Mouse (Mus musculus) ES-Bruce4 (cell line): ENCODE results near the gene Gm10447. TPM values are rescaled to one million over a fixed set of nuclear protein-coding genes. Genes with fewer than 3 reads are reported as not detected.

Source experiments
- H3K27ac ChIP-seq: 2 replicates; pipeline ENCODE4 v1.5.1; 2012; ENCODE audit warnings: low read length, inconsistent platforms; ENCODE audit not compliant: insufficient read depth
- H3K27me3 ChIP-seq: 2 replicates; pipeline ENCODE4 v1.6.1; 2012; ENCODE audit warnings: mild to moderate bottlenecking, low read length, inconsistent platforms; ENCODE audit not compliant: control insufficient read depth, poor library complexity, insufficient read depth, severe bottlenecking
- H3K36me3 ChIP-seq: 2 replicates; pipeline ENCODE4 v1.6.1; 2012; ENCODE audit warnings: inconsistent platforms, mild to moderate bottlenecking, low read length, moderate library complexity; ENCODE audit not compliant: control insufficient read depth, poor library complexity, insufficient read depth, severe bottlenecking
- H3K4me1 ChIP-seq: one replicate; pipeline ENCODE4 v1.8.1; 2011; ENCODE audit warnings: low read length; ENCODE audit not compliant: control insufficient read depth, insufficient read depth
- H3K4me3 ChIP-seq: 2 replicates; pipeline ENCODE4 v1.5.1; 2011; ENCODE audit warnings: low read depth, mild to moderate bottlenecking, low read length
- H3K9ac ChIP-seq: 2 replicates; pipeline ENCODE4 v1.6.1; 2012; ENCODE audit warnings: low read depth, mild to moderate bottlenecking, inconsistent platforms; ENCODE audit not compliant: poor library complexity, severe bottlenecking
- H3K9me3 ChIP-seq: replicated peaks from 2 replicates; pipeline ENCODE4 v1.6.1; 2012; ENCODE audit warnings: mild to moderate bottlenecking, low read length, inconsistent platforms; ENCODE audit not compliant: control insufficient read depth, poor library complexity, insufficient read depth, severe bottlenecking
- CTCF ChIP-seq: IDR thresholded peaks from one replicate; pipeline ENCODE4 v1.8.1; 2011; ENCODE audit warnings: low read depth, low read length
- EP300 ChIP-seq: IDR thresholded peaks from 2 replicates; pipeline ENCODE4 v1.6.1; 2011; ENCODE audit warnings: low read depth, low read length; ENCODE audit not compliant: insufficient read depth
- POLR2A ChIP-seq: IDR thresholded peaks from one replicate; pipeline ENCODE4 v1.8.1; 2011; ENCODE audit warnings: low read length; ENCODE audit not compliant: insufficient read depth
- polyA plus RNA-seq: library from polyadenylated mRNA; stranded (reverse); fragments of >200 nt; gene quantifications from 2 replicates; pipeline ENCODE4 v1.2.4, GENCODE M21; 2011; ENCODE audit warnings: low read depth; ENCODE audit not compliant: missing spikeins, insufficient read depth, insufficient read length

Gm10447 gene
- polyA plus RNA-seq, 1 experiment: not detected

GRCm38 (mm10) chr11:53472709-53473108, 15.8 kb upstream of the Gm10447 start:
- Histone ChIP-seq H3K9ac (no peak overlapping the region), H3K4me1 (no peaks in the 10 kb centered on the region), H3K36me3 (no peaks in the 10 kb centered on the region), H3K9me3 (no peaks in the 10 kb centered on the region), H3K27me3 (0 out of 2 replicates have a peak, but pooled peaks cover 3% of the 10 kb centered on the region), H3K4me3 (no peak overlapping the region), H3K27ac (no peak overlapping the region)
- TF ChIP-seq POLR2A (no peak), CTCF (no peak), EP300 (no peak)

GRCm38 (mm10) chr11:53469968-53470695, 13.2 kb upstream of the Gm10447 start, which contains the start of gene Gm9837:
Gene Gm9837, minus strand, starts transcription at chr11:53470479.
- no peak within 1 kb of the TSS for H3K9ac ChIP-seq
- peak within 1 kb of the TSS; percentile 21; the same call in 1 of the 2 replicates for H3K4me3 ChIP-seq
- H3K36me3 ChIP-seq: no peaks in the 10 kb centered on the region
- TF ChIP-seq EP300 (no peak), CTCF (peak; percentile 94)
- no peaks in the 10 kb centered on the region for H3K4me1 ChIP-seq
- no peak within 1 kb of the TSS for H3K27ac ChIP-seq
- no peaks in the 10 kb centered on the region for H3K9me3 ChIP-seq
- no peaks in the 10 kb centered on the region; the same call in 1 of the 2 replicates for H3K27me3 ChIP-seq

- Histone ChIP-seq H3K9ac (no peak overlapping the region), H3K27ac (no peak overlapping the region), H3K4me1 (no peaks in the 10 kb centered on the region), H3K36me3 (no peaks in the 10 kb centered on the region), H3K9me3 (no peaks in the 10 kb centered on the region), H3K4me3 (no peak overlapping the region), H3K27me3 (no peaks in the 10 kb centered on the region; the same call in 1 of the 2 replicates)
- TF ChIP-seq EP300 (no peak), POLR2A (no peak), CTCF (no peak)
Measured at GRCm38 (mm10) chr11:53469294-53469967, 12.5 kb upstream of the Gm10447 start.

- no peak for TF ChIP-seq POLR2A
- peak; percentile 87 for TF ChIP-seq CTCF
- Histone ChIP-seq H3K9me3 (no peaks in the 10 kb centered on the region), H3K9ac (peak overlapping the region; percentile 21), H3K27me3 (peaks cover 4% of the 10 kb centered on the region), H3K27ac (no peak overlapping the region), H3K4me1 (no peaks in the 10 kb centered on the region), H3K36me3 (no peaks in the 10 kb centered on the region), H3K4me3 (peak overlapping the region; percentile 73)
Measured at GRCm38 (mm10) chr11:53466231-53466971, 9.5 kb upstream of the Gm10447 start.

- TF ChIP-seq EP300: no peak
- Histone ChIP-seq H3K9me3 (no peaks in the 10 kb centered on the region), H3K27me3 (peaks cover 4% of the 10 kb centered on the region), H3K36me3 (no peaks in the 10 kb centered on the region), H3K9ac (peak overlapping the region; percentile 7), H3K4me3 (peak overlapping the region; percentile 71), H3K4me1 (no peaks in the 10 kb centered on the region), H3K27ac (no peak overlapping the region)
Measured at GRCm38 (mm10) chr11:53463551-53464424, 6.9 kb upstream of the Gm10447 start.
